Mouse (Mus musculus) embryonic facial prominence, embryonic 10.5 days (tissue): ENCODE results near the gene Rhbdd3. TPM values are rescaled to one million over a fixed set of nuclear protein-coding genes. Genes with fewer than 3 reads are reported as not detected.

Experiments used
- DNase-seq: peaks from one replicate; pipeline ENCODE4 v3.0.0-alpha.2; 2017; ENCODE audit warnings: low spot score
- H3K27ac ChIP-seq: fragments of 300-500 bp; sonication (generic); replicated peaks from 2 replicates; pipeline ENCODE4 v1.5.1; 2016; ENCODE audit warnings: mild to moderate bottlenecking
- H3K27me3 ChIP-seq: fragments of 300-500 bp; sonication (generic); replicated peaks from 2 replicates; pipeline ENCODE4 v1.6.1; 2016; ENCODE audit warnings: low read depth, mild to moderate bottlenecking; ENCODE audit not compliant: poor library complexity, severe bottlenecking
- H3K36me3 ChIP-seq: fragments of 300-500 bp; sonication (generic); replicated peaks from 2 replicates; pipeline ENCODE4 v1.6.1; 2016; ENCODE audit warnings: mild to moderate bottlenecking, moderate library complexity
- H3K4me1 ChIP-seq: fragments of 300-500 bp; sonication (generic); 2 replicates; pipeline ENCODE4 v1.6.1; 2016
- H3K4me3 ChIP-seq: fragments of 300-500 bp; sonication (generic); 2 replicates; pipeline ENCODE4 v1.5.1; 2016; ENCODE audit warnings: mild to moderate bottlenecking, moderate library complexity
- H3K9me3 ChIP-seq: fragments of 300-500 bp; sonication (generic); 2 replicates; pipeline ENCODE4 v1.6.1; 2016; ENCODE audit warnings: mild to moderate bottlenecking
- WGBS: fragments of 180-500 bp; shearing (Covaris S2); methylation state at CpG from one replicate; pipeline ENCODE4 v1.1.7; 2016; 5-methylcytosine and 5-hydroxymethylcytosine counted together
- polyA plus RNA-seq: library from polyadenylated mRNA; unstranded; fragments of >200 nt; fragmentation: Nextera tagmentation; extraction: Ambion mirVana; gene quantifications from 2 replicates; pipeline ENCODE4 v1.2.1, GENCODE M21; 2016

Rhbdd3 gene
- polyA plus RNA-seq, 1 experiment from 2014 or later, result 30.8 TPM

DNA sequence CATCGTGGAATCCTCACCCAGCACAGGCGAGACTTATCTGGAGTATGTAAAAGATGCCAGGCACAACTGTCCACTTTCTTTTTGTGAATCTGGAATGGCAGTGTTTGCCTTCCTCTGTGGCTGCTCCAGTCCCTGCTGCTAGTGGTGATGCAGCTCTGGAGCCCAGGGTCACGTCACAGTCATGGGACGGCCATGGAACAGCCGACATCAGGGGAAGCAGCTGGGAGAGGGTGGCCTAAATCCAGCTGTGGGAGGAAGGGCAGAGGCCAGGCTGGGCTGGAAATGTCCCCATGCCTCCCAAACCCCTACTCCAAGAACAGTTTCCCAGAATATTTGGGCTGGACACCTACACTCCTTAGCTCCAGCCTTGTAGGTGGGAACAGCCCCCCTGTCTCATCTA lies 42.5 kb downstream of the Rhbdd3 start:
- Histone ChIP-seq H3K36me3 (no peaks in the 10 kb centered on the region), H3K9me3 (no peaks in the 10 kb centered on the region), H3K27ac (peak overlapping the region; percentile 20; the same call in 1 of the 2 replicates), H3K4me3 (no peak overlapping the region), H3K4me1 (peaks cover 22% of the 10 kb centered on the region), H3K27me3 (no peaks in the 10 kb centered on the region)
- no peak for DNase-seq
- WGBS, result 81% methylated on average over 5 of the region's 5 CpGs

DNA sequence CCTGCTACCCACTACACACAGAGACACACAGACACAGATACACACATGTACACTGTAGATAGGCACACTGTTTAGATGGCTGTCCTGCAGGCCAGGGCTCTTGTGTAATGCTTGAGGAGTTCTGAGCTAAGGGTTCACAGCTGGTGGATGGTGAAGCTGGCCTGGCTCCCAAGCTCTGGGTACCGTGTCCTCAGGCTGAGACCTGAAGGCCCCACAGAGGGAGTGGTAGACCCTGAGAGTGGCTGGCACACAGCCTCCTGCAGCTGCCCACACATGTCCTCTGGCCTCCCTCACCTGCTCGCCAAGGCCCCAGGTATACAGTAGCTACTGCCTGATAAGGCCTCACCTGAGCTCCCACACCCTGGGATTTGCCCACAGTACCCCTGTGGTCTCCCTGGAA lies 43.2 kb downstream of the Rhbdd3 start:
- Histone ChIP-seq H3K27me3 (no peaks in the 10 kb centered on the region), H3K4me1 (peaks cover 22% of the 10 kb centered on the region), H3K36me3 (no peaks in the 10 kb centered on the region), H3K27ac (no peak overlapping the region), H3K4me3 (no peak overlapping the region), H3K9me3 (no peaks in the 10 kb centered on the region)
- 90% methylated on average over 2 of the region's 2 CpGs for WGBS
- no peak for DNase-seq

DNA sequence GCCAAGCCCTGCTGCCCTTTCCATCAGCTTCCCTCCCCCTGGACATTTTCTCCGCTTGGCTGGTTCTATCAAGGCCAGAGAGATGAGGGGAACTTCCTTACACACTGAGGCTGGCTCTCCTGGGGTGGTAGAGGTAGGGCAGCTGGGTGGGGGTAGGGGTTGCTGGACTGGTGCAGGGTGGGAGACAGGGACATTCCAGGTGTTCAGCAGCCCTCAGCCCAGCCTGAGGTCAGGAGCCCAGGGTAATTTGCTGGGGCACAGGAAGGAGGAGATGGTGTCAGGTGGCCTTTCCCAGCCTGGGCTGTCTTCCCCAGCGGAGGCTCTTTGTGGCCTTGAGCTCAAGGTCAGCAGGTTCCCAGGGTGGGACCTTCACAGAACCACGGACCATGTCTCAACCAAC lies 46.9 kb downstream of the Rhbdd3 start:
- Histone ChIP-seq H3K27ac (no peak overlapping the region; the same call in 1 of the 2 replicates), H3K9me3 (no peaks in the 10 kb centered on the region), H3K36me3 (no peaks in the 10 kb centered on the region), H3K4me3 (no peak overlapping the region), H3K4me1 (peaks cover 34% of the 10 kb centered on the region), H3K27me3 (peaks cover 20% of the 10 kb centered on the region)
- no peak for DNase-seq
- 60% methylated on average over 3 of the region's 3 CpGs for WGBS

DNA sequence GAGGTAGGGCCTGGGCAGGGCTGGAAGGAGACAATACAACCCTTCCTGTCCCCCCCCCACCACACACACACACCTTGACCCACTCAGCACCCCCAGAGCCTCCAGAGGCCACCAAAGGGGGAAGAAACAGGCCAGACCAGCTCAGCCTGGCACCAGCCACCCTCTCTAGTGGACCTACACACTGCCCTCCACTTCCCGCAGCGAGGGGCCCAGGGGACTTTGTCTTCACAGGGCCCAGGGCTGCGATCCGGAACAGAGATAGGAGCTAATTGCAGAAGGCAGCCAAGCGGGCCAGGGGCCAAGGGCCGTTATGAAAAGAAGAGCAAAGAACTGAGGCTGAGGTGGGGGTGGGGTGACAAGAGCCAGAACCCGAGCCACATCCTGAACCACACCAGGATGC lies 50.5 kb downstream of the Rhbdd3 start:
- H3K4me1 ChIP-seq, result peaks cover 54% of the 10 kb centered on the region
- H3K36me3 ChIP-seq, result no peaks in the 10 kb centered on the region
- peaks cover 54% of the 10 kb centered on the region for H3K27me3 ChIP-seq
- no peak for DNase-seq
- H3K27ac ChIP-seq, result 0 out of 2 replicates have a peak overlapping the region, but pooled peaks have one; percentile 31
- no peaks in the 10 kb centered on the region for H3K9me3 ChIP-seq
- no peak overlapping the region for H3K4me3 ChIP-seq
- 35% methylated on average over 7 of the region's 7 CpGs for WGBS

DNA sequence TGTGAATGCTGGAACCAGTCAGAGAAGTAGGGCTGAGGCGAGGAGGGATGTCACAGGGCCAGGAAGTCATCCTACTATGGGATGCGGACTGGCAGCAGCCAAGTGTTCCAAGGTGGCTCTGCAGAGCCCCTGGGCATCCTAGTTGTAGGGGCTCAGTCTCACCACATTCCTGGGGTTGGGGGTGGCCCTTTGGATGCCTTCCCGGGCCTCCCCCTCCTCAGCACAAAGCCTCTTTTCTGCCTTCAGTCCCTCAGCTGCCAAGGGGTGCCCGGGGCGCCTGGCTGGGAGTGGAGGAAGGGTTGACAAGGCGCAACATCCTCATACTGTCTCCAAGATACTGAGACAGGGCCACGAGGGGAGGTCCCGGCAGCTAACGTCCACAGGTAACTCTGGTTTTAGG lies 51.2 kb downstream of the Rhbdd3 start:
- Histone ChIP-seq H3K27ac (0 out of 2 replicates have a peak overlapping the region, but pooled peaks have one; percentile 31), H3K9me3 (no peaks in the 10 kb centered on the region), H3K27me3 (peaks cover 61% of the 10 kb centered on the region), H3K4me3 (peak overlapping the region; percentile 6; the same call in 1 of the 2 replicates), H3K4me1 (peaks cover 61% of the 10 kb centered on the region), H3K36me3 (no peaks in the 10 kb centered on the region)
- WGBS, result 75% methylated on average over 9 of the region's 9 CpGs
- DNase-seq, result no peak

DNA sequence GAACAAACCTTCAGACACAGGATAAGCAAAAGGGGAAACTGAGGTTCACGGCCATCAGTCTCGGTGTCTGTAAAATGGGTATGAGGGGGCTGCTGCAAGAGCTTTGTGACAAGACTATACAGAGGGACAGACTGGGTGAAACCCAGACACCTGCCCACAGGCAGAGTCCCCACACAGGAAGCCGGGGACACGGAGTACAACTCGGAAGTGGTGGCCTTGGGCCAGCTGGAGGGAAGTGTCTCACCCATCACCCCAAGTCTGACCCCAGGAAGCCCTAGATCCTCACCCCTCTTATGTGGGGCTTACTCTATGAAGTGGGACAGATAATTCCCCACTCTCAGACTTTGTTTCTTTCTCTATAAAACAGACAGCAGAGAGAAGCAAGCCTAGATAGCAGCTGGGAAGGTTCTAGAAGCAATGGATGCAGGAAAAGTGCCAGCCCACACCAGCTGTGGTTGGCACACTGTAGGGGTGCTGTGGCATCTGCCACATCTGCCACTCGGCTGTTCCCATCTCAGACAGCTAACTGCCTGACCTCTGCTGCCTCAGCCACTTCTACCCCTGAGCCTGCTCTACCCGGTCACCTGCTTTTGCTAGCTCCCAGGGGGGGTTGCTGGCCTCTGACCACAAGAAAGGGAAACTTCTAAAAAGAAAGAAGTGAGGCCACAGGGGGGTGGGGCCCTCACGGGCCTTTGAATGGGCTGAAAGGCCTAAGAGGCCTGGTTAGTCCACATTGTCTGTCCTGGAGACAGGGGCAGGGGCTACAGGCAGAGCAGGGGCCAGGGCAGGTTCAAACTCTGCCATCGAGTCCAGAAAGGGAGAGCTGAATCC lies 51.9 kb downstream of the Rhbdd3 start:
- Histone ChIP-seq H3K27me3 (peaks cover 62% of the 10 kb centered on the region), H3K4me1 (peaks cover 65% of the 10 kb centered on the region), H3K27ac (no peak overlapping the region), H3K36me3 (no peaks in the 10 kb centered on the region), H3K9me3 (no peaks in the 10 kb centered on the region), H3K4me3 (peak overlapping the region; percentile 75)
- WGBS, result 57% methylated on average over 9 of the region's 9 CpGs
- no peak for DNase-seq

DNA sequence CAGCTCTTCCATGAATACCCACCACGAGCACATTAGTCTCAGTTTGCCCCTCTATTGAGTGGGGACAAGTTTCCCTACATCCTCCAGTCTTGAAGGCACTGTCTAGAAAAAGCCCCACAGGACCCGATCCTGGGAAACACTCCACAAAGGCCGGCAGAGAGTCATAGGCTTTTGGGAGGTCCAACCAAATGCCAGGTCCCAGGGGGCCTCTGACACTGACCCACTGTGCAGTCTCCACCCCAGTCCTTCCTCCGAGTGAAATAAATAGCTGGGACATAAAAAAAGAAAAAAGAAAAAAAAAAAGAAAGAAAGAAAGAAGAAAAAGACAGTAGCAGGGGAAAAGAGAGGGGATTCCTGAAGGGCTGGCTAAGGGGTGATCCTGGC lies 52.5 kb downstream of the Rhbdd3 start:
- Histone ChIP-seq H3K36me3 (no peaks in the 10 kb centered on the region), H3K9me3 (no peaks in the 10 kb centered on the region), H3K27ac (peak overlapping the region; percentile 88; the same call in 1 of the 2 replicates), H3K4me3 (peak overlapping the region; percentile 75), H3K4me1 (peaks cover 68% of the 10 kb centered on the region), H3K27me3 (peaks cover 62% of the 10 kb centered on the region)
- WGBS, result 22% methylated on average over 4 of the region's 4 CpGs
- no peak for DNase-seq

DNA sequence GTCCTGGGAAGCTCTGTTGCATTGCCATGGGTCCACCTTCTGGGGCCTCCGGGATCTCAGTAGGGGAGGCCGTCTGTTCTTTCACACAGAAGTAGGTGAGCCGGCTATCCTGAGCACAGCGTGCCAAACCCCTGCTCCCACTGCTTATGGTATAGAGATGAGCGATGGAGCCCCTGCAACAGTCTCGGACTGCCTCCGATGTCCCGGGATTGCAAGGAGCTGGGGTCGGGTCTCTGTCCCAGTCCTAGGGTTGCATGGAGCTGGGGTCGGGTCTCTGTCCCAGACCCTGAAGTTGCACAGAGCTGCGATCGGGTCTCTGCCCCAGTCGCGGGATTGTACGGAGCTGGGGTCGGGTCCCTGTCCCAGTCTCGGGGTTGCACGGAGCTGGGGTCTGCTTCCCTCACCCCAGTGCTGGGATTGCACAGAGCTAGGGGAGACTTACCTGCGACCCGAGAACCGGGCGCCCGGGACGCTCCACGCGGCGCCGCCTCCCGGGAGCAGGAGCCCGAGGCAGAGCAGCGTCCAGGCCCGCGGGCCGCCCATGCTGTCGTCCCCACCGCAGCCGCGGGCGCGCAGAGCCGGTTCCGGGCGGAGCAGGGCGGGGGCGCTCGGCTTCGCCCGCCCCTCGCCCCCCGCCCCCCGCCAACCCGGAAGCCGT lies 53.1 kb downstream of the Rhbdd3 start, which contains the start of gene Emid1:
TSS of gene Emid1 (minus strand) at position 578 of the 658 bp plus-strand sequence.
- Histone ChIP-seq H3K4me3 (peak within 1 kb of the TSS; percentile 75), H3K27ac (peak within 1 kb of the TSS; percentile 88), H3K36me3 (no peaks in the 10 kb centered on the region), H3K9me3 (no peaks in the 10 kb centered on the region), H3K27me3 (peaks cover 66% of the 10 kb centered on the region), H3K4me1 (peaks cover 73% of the 10 kb centered on the region)
- WGBS, result under 1% methylated on average over 53 of the region's 53 CpGs
- DNase-seq, result peak; percentile 70

DNA sequence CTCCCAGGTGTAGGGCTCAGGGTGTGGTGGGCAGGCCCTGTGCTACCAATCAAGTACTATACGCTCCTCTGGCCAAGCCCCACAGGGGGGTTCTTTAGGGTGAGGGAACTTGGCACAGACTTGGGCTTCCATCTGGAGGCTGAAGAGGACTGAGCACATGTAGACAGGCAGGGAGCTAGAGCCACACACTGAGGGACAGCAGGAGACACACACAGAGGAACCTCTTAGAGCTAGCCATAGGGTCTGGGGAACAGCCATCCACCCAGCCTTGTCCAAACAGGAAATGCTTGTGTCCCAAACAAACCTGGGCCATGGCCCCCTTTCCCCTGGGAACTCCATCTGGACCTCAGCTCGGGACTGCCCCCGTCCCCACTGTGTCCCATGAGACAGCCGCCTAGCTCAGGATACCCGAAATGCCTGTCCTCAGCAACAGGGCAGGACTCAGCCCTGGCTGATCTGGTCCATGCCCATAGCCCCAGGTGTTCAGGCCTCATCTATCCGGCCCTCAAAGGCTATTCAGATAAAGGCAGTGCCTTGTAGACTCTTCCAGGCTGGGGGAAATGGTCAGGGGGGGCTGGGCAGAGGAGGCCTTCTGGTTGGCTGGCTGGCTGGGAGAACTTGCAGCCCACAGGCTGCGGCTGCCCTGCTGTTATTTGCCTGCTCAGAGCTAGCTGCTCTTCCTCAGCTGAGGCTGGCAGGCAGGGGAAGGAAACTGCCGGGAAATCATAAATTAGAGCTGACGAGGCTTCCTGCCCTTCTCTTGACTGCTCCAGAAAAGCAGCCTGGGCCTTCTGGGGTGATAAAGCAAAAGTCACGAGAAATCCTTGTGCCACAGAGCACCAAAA lies 56.5 kb downstream of the Rhbdd3 start:
- no peaks in the 10 kb centered on the region for H3K9me3 ChIP-seq
- no peak overlapping the region for H3K4me3 ChIP-seq
- H3K4me1 ChIP-seq, result peaks cover 59% of the 10 kb centered on the region
- H3K27ac ChIP-seq, result no peak overlapping the region; the same call in 1 of the 2 replicates
- peaks cover 51% of the 10 kb centered on the region for H3K27me3 ChIP-seq
- no peaks in the 10 kb centered on the region for H3K36me3 ChIP-seq
- DNase-seq, result peak; percentile 35
- 41% methylated on average over 10 of the region's 10 CpGs for WGBS

Other genes with a start within 250 kb of the Rhbdd3 start
- 68.1 and 68.7 TPM in 2 replicates for gene Nf2, start 249.4 kb upstream of the Rhbdd3 start, polyA plus RNA-seq
- 88.1 and 91.7 TPM in 2 replicates for gene Nipsnap1, start 225.0 kb upstream of the Rhbdd3 start, polyA plus RNA-seq
- 52.1 and 52.9 TPM in 2 replicates for gene Thoc5, start 203.6 kb upstream of the Rhbdd3 start, polyA plus RNA-seq
- 0.14 and 0.25 TPM in 2 replicates for gene Nefh, start 150.9 kb upstream of the Rhbdd3 start, polyA plus RNA-seq
- gene Ap1b1, start 112.1 kb upstream of the Rhbdd3 start, polyA plus RNA-seq, result 58.6 and 60.2 TPM in 2 replicates
- gene Rasl10a, start 40.8 kb upstream of the Rhbdd3 start, polyA plus RNA-seq, result 0.54 and 0.56 TPM in 2 replicates
- gene Gas2l1, start 33.6 kb upstream of the Rhbdd3 start, polyA plus RNA-seq, result 25.3 and 25.7 TPM in 2 replicates
- gene Ewsr1, start 340 bp downstream of the Rhbdd3 start, polyA plus RNA-seq, result 961 and 969 TPM in 2 replicates
- gene Emid1, start 53.3 kb downstream of the Rhbdd3 start, polyA plus RNA-seq, result 13.1 and 24.6 TPM in 2 replicates
- gene Kremen1, start 162.6 kb downstream of the Rhbdd3 start, polyA plus RNA-seq, result 16.5 and 17.3 TPM in 2 replicates